Mouse (Mus musculus): ENCODE results near the gene Fam160a2.

DNA sequence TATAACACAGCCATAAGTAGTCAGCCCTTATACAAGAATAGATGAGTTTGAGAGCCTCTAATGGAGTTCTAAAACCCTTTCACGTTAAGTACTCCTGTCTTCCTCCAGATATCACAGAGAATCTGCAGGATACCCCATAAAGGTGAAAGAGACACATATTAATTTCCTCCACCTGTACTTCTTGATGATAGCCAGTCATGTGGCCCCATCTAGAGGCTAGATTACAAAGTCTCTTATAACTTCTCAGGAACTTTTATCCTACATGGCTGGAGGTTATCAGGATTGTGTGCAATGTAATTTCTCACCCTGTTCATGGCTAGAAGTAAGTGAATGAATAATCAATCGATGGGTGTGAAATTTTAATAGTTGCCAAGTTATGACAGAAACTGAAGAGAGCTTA lies 74.6 kb downstream of the Fam160a2 start:
- TF ChIP-seq CTCF (IDR thresholded peaks at IDR 0.05; ENCODE audit: low read depth, low read length) (no peak), POLR2A (IDR thresholded peaks at IDR 0.05; ENCODE audit: borderline replicate concordance, low read depth, low read length) (no peak)
